Mouse (Mus musculus) midbrain, embryonic 13.5 days (tissue): ENCODE results near the gene Slc25a51. TPM values are rescaled to one million over a fixed set of nuclear protein-coding genes. Genes with fewer than 3 reads are reported as not detected.

Source experiments
- ATAC-seq: fragments of 200-750 bp; cut with Nextera tagmentation; 2 replicates; pipeline ENCODE4 v1.8.0; 2017; ENCODE audit warnings: mild to moderate bottlenecking, moderate TSS enrichment, moderate library complexity
- H3K27ac ChIP-seq: fragments of 300-500 bp; sonication (generic); 2 replicates; pipeline ENCODE4 v1.5.1; 2015; ENCODE audit warnings: inconsistent platforms, mild to moderate bottlenecking, moderate library complexity
- H3K27me3 ChIP-seq: fragments of 300-500 bp; sonication (generic); 2 replicates; pipeline ENCODE4 v1.6.1; 2015; ENCODE audit warnings: mild to moderate bottlenecking, inconsistent platforms
- H3K36me3 ChIP-seq: fragments of 300-500 bp; sonication (generic); 2 replicates; pipeline ENCODE4 v1.6.1; 2015; ENCODE audit warnings: mild to moderate bottlenecking, inconsistent platforms
- H3K4me1 ChIP-seq: fragments of 300-500 bp; sonication (generic); replicated peaks from 2 replicates; pipeline ENCODE4 v1.6.1; 2015; ENCODE audit warnings: inconsistent platforms
- H3K4me2 ChIP-seq: fragments of 300-500 bp; sonication (generic); replicated peaks from 2 replicates; pipeline ENCODE4 v1.6.1; 2015; ENCODE audit warnings: moderate library complexity, mild to moderate bottlenecking, inconsistent platforms
- H3K4me3 ChIP-seq: fragments of 300-500 bp; sonication (generic); replicated peaks from 2 replicates; pipeline ENCODE4 v1.5.1; 2015; ENCODE audit warnings: mild to moderate bottlenecking, inconsistent platforms
- H3K9ac ChIP-seq: fragments of 300-500 bp; sonication (generic); replicated peaks from 2 replicates; pipeline ENCODE4 v1.6.1; 2015; ENCODE audit warnings: mild to moderate bottlenecking, inconsistent platforms
- H3K9me3 ChIP-seq: fragments of 300-500 bp; sonication (generic); 2 replicates; pipeline ENCODE4 v1.6.1; 2016; ENCODE audit warnings: mild to moderate bottlenecking, inconsistent platforms
- WGBS: fragments of 180-500 bp; shearing (Covaris S2); methylation state at CpG from one replicate; pipeline ENCODE4 v1.1.7; 2015; 5-methylcytosine and 5-hydroxymethylcytosine counted together
- polyA plus RNA-seq: library from polyadenylated mRNA; unstranded; fragments of >200 nt; fragmentation: Nextera tagmentation; extraction: Ambion mirVana; gene quantifications from 2 replicates; pipeline ENCODE4 v1.2.1, GENCODE M21; 2015

The Slc25a51 gene
- polyA plus RNA-seq, 1 experiment from 2014 or later = 73.7 TPM

DNA sequence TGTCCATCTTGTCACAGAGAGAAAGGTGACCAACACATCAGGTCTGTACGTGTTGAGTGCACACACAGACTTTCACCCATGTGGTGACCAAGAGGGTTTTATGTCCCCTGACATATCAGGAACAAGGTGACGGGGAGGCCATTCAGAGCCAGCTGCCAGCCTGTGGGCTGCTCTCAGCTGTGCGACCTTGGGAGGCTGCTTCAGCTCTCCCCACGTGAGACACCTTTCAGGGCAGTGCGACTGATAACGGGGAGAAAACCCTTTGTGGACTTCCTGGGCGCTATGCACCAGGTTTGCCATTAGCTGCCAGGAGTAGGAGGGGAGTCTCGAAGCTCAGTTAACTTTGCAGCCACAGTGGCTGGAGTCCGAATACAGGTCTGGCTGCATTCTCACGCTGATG lies 14.1 kb upstream of the Slc25a51 start:
- 87% methylated on average over 10 of the region's 10 CpGs for WGBS
- H3K4me1 ChIP-seq = peaks cover 53% of the 10 kb centered on the region
- no peak overlapping the region for H3K4me2 ChIP-seq
- no peak for ATAC-seq
- no peak overlapping the region for H3K4me3 ChIP-seq
- H3K9ac ChIP-seq = no peak overlapping the region
- 0 out of 2 replicates have a peak, but pooled peaks cover 8% of the 10 kb centered on the region for H3K27me3 ChIP-seq
- no peaks in the 10 kb centered on the region for H3K9me3 ChIP-seq
- H3K36me3 ChIP-seq = no peaks in the 10 kb centered on the region
- no peak overlapping the region for H3K27ac ChIP-seq

DNA sequence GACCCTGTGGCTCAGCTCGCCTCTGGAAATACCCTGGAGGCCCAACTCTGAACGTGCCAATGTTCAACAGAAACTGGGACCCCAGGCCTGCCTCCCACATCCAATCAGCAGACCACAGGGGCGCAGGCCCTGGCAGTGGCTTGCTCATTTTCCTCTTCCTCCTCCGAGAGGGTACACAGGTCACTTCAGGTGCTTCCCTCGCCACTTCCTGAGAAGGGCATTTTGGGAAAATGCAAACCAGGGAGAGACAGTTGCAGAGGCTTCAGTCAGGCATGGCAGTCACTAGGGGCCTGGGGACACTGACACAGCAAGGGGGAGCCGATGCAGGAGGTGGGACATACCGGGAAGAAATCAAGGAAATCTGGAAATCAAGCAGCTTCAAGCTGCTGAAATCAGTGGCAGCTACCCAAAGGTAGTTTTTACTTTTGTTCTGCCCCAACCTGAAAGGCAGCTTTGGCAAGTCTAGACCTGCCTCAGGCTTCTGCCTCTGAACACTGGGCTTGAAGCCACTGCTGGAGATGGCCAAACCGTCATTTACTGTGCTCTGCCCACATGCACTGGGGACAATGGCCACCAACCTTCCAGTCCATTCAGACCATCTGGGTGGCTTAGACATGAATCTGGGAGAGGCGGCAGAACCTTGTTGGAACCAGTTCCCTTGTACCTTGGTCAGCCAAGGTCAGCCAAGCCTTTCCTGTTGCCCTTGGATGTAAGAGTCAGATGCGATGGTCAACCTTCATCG lies 13.1 kb upstream of the Slc25a51 start:
- H3K4me1 ChIP-seq = peaks cover 43% of the 10 kb centered on the region
- 75% methylated on average over 11 of the region's 11 CpGs for WGBS
- H3K27me3 ChIP-seq = 0 out of 2 replicates have a peak, but pooled peaks cover 8% of the 10 kb centered on the region
- no peak for ATAC-seq
- no peaks in the 10 kb centered on the region for H3K9me3 ChIP-seq
- no peaks in the 10 kb centered on the region for H3K36me3 ChIP-seq
- no peak overlapping the region for H3K4me3 ChIP-seq
- peak overlapping the region; percentile 44 for H3K27ac ChIP-seq
- no peak overlapping the region for H3K4me2 ChIP-seq
- no peak overlapping the region for H3K9ac ChIP-seq

DNA sequence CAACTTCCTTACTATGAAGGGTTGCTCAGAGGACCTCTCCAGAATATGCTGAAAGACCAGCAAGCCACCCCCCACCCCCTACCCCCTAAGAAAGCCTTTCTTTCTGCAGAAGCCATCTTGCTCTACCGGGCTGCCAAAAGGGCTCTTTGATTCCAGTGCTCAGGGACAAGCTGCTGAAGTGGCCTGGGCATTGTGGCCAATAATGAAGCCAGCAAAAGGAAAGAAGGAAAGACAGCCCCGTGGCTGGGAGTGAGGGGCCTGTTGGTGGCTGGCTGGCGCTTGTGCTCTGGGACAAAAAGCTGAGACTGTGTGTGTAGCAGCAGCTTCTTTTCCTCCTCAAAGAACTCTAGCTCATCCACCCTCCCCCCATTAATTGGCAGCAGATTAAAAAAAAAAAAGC lies 12.2 kb upstream of the Slc25a51 start:
- ATAC-seq = no peak
- peak overlapping the region; percentile 44 for H3K27ac ChIP-seq

DNA sequence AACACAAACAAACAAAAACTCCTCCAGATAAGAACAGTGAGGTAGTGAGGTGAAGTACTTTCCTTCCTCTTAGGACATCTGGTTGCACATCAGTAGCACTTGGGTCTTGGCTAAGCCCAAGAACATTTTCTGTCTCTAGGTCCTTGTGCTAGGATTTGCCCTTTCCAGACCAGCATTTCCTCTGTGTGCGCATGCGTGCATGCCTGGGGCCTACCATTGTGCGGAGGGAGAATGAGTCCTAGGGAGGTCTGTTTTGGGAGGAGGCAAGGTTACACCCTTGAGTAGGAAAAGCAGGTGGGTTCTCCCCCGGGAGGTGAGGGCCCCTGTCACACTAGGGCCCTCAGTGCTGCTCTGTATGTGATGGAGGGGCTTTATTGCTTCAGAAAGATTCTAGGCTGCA lies 10.5 kb upstream of the Slc25a51 start:
- no peak overlapping the region for H3K4me3 ChIP-seq
- no peak overlapping the region for H3K9ac ChIP-seq
- H3K4me1 ChIP-seq = peaks cover 37% of the 10 kb centered on the region
- no peak overlapping the region for H3K27ac ChIP-seq
- peaks cover 10% of the 10 kb centered on the region; the same call in 1 of the 2 replicates for H3K27me3 ChIP-seq
- no peaks in the 10 kb centered on the region for H3K36me3 ChIP-seq
- H3K4me2 ChIP-seq = no peak overlapping the region
- ATAC-seq = peak; percentile 25; the same call in 1 of the 2 replicates
- WGBS = 80% methylated on average over 4 of the region's 4 CpGs
- H3K9me3 ChIP-seq = no peaks in the 10 kb centered on the region

More for the DNA sequence above, 12.2 kb upstream of the Slc25a51 start:
- no peak overlapping the region for H3K4me2 ChIP-seq
- H3K4me3 ChIP-seq = no peak overlapping the region
- H3K9ac ChIP-seq = peak overlapping the region; percentile 39; the same call in 1 of the 2 replicates
- peaks cover 38% of the 10 kb centered on the region for H3K4me1 ChIP-seq
- H3K9me3 ChIP-seq = no peaks in the 10 kb centered on the region
- peaks cover 11% of the 10 kb centered on the region; the same call in 1 of the 2 replicates for H3K27me3 ChIP-seq
- no peaks in the 10 kb centered on the region for H3K36me3 ChIP-seq
- WGBS = 27% methylated on average over 3 of the region's 3 CpGs

DNA sequence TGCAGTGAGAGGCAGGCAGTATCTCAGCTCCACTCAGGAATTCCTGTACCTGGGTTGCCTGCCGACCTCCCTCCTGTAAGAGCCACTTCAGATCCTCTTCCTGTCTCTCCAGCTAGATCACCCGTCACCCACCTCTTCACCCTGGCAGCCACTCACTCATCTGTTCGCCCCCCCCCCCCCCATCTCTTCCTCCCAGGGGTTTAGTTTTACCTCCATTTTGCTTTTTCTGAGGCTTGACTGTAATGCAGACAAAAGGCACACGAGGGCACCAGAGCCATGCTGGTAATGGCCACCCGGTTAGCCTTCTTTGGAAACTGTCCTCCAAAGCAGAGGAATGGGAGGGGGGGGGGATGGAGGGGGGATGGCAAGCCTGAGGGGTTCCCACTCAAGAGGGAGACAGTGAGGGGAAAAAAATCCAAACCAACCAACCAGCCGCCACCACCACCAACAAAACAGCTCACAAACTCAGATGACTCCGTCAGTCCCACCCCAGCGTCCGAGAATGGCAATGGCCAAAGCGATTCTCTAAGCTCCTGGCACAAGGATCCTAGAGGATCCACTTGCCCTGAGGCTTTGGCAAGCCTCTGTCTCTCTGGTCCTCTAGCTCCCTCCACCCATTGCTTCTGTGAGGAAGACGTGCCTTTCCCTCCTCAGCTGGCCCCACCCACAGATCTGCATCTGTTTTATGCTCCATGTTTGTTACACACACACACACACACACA lies 9.8 kb upstream of the Slc25a51 start:
- peaks cover 10% of the 10 kb centered on the region; the same call in 1 of the 2 replicates for H3K27me3 ChIP-seq
- no peaks in the 10 kb centered on the region for H3K36me3 ChIP-seq
- H3K9ac ChIP-seq = 0 out of 2 replicates have a peak overlapping the region, but pooled peaks have one; percentile 19
- H3K4me2 ChIP-seq = peak overlapping the region; percentile 23
- H3K4me3 ChIP-seq = no peak overlapping the region
- H3K9me3 ChIP-seq = no peaks in the 10 kb centered on the region
- peaks cover 30% of the 10 kb centered on the region for H3K4me1 ChIP-seq
- H3K27ac ChIP-seq = no peak overlapping the region
- ATAC-seq = peak; percentile 59
- WGBS = 18% methylated on average over 10 of the region's 11 CpGs

DNA sequence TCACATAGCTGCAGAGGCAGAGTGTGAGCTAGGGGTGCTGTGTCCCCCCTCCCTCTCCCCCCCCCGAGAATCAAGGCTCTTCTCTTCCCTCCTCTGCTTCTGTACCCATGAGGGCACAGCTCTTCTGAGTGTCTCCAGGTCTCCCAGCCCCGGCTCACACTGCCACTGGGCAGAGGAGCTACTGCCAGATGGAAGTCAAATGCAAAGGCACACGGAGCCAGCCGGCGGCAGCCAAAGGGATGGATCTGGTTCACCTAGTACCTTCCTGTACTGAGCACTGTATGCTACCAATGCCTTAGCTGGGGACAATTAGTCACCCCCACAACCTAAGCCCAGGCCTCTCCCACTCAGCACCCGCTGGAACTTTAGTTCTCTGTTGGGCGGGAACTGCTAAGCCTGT lies 7.7 kb upstream of the Slc25a51 start:
- no peak overlapping the region for H3K4me2 ChIP-seq
- no peak for ATAC-seq
- H3K27ac ChIP-seq = no peak overlapping the region
- no peaks in the 10 kb centered on the region for H3K9me3 ChIP-seq
- H3K4me1 ChIP-seq = peaks cover 21% of the 10 kb centered on the region
- no peaks in the 10 kb centered on the region for H3K36me3 ChIP-seq
- H3K4me3 ChIP-seq = no peak overlapping the region
- peaks cover 14% of the 10 kb centered on the region; the same call in 1 of the 2 replicates for H3K27me3 ChIP-seq
- H3K9ac ChIP-seq = no peak overlapping the region
- 71% methylated on average over 7 of the region's 7 CpGs for WGBS

GRCm38 (mm10) chr4:45413674-45414338 lies 5.2 kb upstream of the Slc25a51 start:
- Histone ChIP-seq H3K27ac (no peak overlapping the region), H3K36me3 (no peaks in the 10 kb centered on the region), H3K4me1 (peaks cover 11% of the 10 kb centered on the region), H3K27me3 (peaks cover 27% of the 10 kb centered on the region), H3K9ac (no peak overlapping the region), H3K4me3 (no peak overlapping the region), H3K4me2 (no peak overlapping the region), H3K9me3 (no peaks in the 10 kb centered on the region)
- no peak for ATAC-seq
- 83% methylated on average over 9 of the region's 9 CpGs for WGBS

- H3K27ac ChIP-seq = no peak overlapping the region
- peaks cover 9% of the 10 kb centered on the region for H3K4me1 ChIP-seq
- no peak overlapping the region for H3K4me3 ChIP-seq
- no peak overlapping the region for H3K9ac ChIP-seq
- H3K27me3 ChIP-seq = peaks cover 27% of the 10 kb centered on the region
- ATAC-seq = no peak
- H3K9me3 ChIP-seq = no peaks in the 10 kb centered on the region
- H3K36me3 ChIP-seq = no peaks in the 10 kb centered on the region
- WGBS = 73% methylated on average over 16 of the region's 16 CpGs
- H3K4me2 ChIP-seq = no peak overlapping the region
Observed at GRCm38 (mm10) chr4:45412433-45413192, 4.0 kb upstream of the Slc25a51 start.

- Histone ChIP-seq H3K36me3 (no peaks in the 10 kb centered on the region), H3K9me3 (no peaks in the 10 kb centered on the region), H3K27ac (no peak overlapping the region), H3K4me1 (peaks cover 22% of the 10 kb centered on the region), H3K4me3 (no peak overlapping the region), H3K9ac (no peak overlapping the region), H3K27me3 (peaks cover 24% of the 10 kb centered on the region), H3K4me2 (no peak overlapping the region)
- no peak for ATAC-seq
- 88% methylated on average over 8 of the region's 8 CpGs for WGBS
Observed at GRCm38 (mm10) chr4:45411181-45411790, 2.7 kb upstream of the Slc25a51 start.

GRCm38 (mm10) chr4:45409270-45409669 lies 704 bp upstream of the Slc25a51 start:
- Histone ChIP-seq H3K27ac (peak overlapping the region; percentile 95), H3K4me2 (peak overlapping the region; percentile 77), H3K9me3 (no peaks in the 10 kb centered on the region), H3K4me1 (peaks cover 34% of the 10 kb centered on the region), H3K36me3 (peaks cover 4% of the 10 kb centered on the region), H3K27me3 (peaks cover 20% of the 10 kb centered on the region), H3K9ac (peak overlapping the region; percentile 97), H3K4me3 (peak overlapping the region; percentile 95)
- WGBS = under 1% methylated on average over 10 of the region's 10 CpGs
- peak; percentile 20; the same call in 1 of the 2 replicates for ATAC-seq

DNA sequence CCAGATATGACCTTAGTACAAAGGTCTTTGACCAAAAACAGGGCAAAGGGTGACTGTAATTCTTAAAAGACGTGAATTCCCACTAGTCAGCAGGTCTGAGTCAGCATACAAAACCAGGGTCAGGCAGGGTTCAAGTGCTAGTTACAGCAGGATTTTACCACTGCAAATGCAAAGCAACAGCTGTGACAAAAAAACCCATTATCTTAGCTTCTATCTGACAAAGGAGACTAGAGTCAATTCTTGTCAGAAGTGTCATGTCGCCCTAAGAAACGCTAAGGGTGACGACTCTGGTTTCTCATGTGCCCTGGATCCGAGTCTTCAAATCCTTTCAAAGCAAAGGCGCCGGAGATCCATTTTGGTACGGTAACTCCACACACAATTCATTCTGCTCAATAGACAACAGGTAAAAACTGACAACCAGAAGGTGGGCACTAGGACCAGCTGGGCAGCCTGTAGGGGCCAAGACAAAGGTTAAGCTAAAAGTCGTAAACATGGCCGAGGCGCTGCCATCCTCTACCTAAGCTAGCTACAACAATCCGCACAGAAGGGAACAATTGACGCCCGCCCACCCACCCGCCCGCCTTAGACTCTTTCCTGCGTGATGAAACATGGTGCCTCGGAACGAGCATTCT lies 747 bp downstream of the Slc25a51 start:
- Histone ChIP-seq H3K4me1 (peaks cover 37% of the 10 kb centered on the region), H3K9ac (peak overlapping the region; percentile 97), H3K27ac (peak overlapping the region; percentile 95), H3K4me2 (peak overlapping the region; percentile 77), H3K27me3 (peaks cover 20% of the 10 kb centered on the region), H3K4me3 (peak overlapping the region; percentile 95), H3K36me3 (peaks cover 18% of the 10 kb centered on the region), H3K9me3 (no peaks in the 10 kb centered on the region)
- ATAC-seq = peak; percentile 29
- under 1% methylated on average over 19 of the region's 19 CpGs for WGBS
